Comparison of ENCODE assay signal across 7 mouse cellular contexts in genomic region chr17:47672311-47673111, GRCm38 (mm10). TPM values are rescaled to one million over a fixed set of nuclear protein-coding genes. Genes with fewer than 3 reads are reported as not detected.
DNase-seq lines count a peak whose midpoint lies in the region; ATAC-seq and TF ChIP-seq lines count a peak whose summit lies in the region.

No protein-coding gene starts in this region.

- no peaks in the 10 kb centered on the region for H3K9me3 ChIP-seq in hindbrain, embryonic 11.5 days (ENCODE audit: control insufficient read depth, low read length)
- H3K9me3 ChIP-seq in limb, embryonic 10.5 days (replicated peaks): no peaks in the 10 kb centered on the region
- H3K9me3 ChIP-seq in midbrain, embryonic 10.5 days (replicated peaks): no peaks in the 10 kb centered on the region

- peak; percentile 71 for ATAC-seq in hindbrain, embryonic 11.5 days (ENCODE audit: low FRiP score)

- H3K27me3 ChIP-seq in hindbrain, embryonic 11.5 days (ENCODE audit: control insufficient read depth, insufficient read depth, low read length): peaks cover 7% of the 10 kb centered on the region; the same call in 1 of the 2 replicates
- peaks cover 33% of the 10 kb centered on the region for H3K27me3 ChIP-seq in limb, embryonic 10.5 days (ENCODE audit: low read depth, poor library complexity, severe bottlenecking)
- peaks cover 53% of the 10 kb centered on the region for H3K27me3 ChIP-seq in midbrain, embryonic 10.5 days (ENCODE audit: low read depth, poor library complexity, severe bottlenecking)
- no peaks in the 10 kb centered on the region for H3K27me3 ChIP-seq in testis, adult 2 months (ENCODE audit: control insufficient read depth, insufficient read depth, low read length)

- peak; percentile 42 for DNase-seq in adrenal gland, adult 8-10 months
- peak; percentile 14 for DNase-seq in cerebellum, adult 9-10 months
- peak; percentile 67 for DNase-seq in gastrocnemius, adult 18-20 months (ENCODE audit: low spot score)
- peak; percentile 78 for DNase-seq in hindbrain, embryonic 11.5 days (ENCODE audit: low spot score)
- DNase-seq in limb, embryonic 10.5 days (ENCODE audit: low spot score): peak; percentile 80
- DNase-seq in midbrain, embryonic 10.5 days (ENCODE audit: low spot score): peak; percentile 72

- H3K27ac ChIP-seq in hindbrain, embryonic 11.5 days (ENCODE audit: low read depth, low read length): no peak overlapping the region
- peak overlapping the region; percentile 72 for H3K27ac ChIP-seq in limb, embryonic 10.5 days
- peak overlapping the region; percentile 75 for H3K27ac ChIP-seq in midbrain, embryonic 10.5 days (replicated peaks)
- H3K27ac ChIP-seq in testis, adult 2 months (ENCODE audit: control insufficient read depth, insufficient read depth, low read depth, low read length): peak overlapping the region; percentile 17

- H3K9ac ChIP-seq in hindbrain, embryonic 11.5 days (ENCODE audit: low read depth, low read length): peak overlapping the region; percentile 59

- H3K4me1 ChIP-seq in hindbrain, embryonic 11.5 days (replicated peaks; ENCODE audit: control insufficient read depth, insufficient read depth, low read length): peaks cover 9% of the 10 kb centered on the region
- H3K4me1 ChIP-seq in limb, embryonic 10.5 days: peaks cover 26% of the 10 kb centered on the region
- H3K4me1 ChIP-seq in midbrain, embryonic 10.5 days: peaks cover 27% of the 10 kb centered on the region
- H3K4me1 ChIP-seq in testis, adult 2 months (ENCODE audit: control insufficient read depth, insufficient read depth, low read length): peaks cover 10% of the 10 kb centered on the region

- no peaks in the 10 kb centered on the region for H3K36me3 ChIP-seq in hindbrain, embryonic 11.5 days (ENCODE audit: control insufficient read depth, insufficient read depth, low read length)
- peaks cover 19% of the 10 kb centered on the region for H3K36me3 ChIP-seq in limb, embryonic 10.5 days
- H3K36me3 ChIP-seq in midbrain, embryonic 10.5 days: peaks cover 36% of the 10 kb centered on the region
- H3K36me3 ChIP-seq in testis, adult 2 months (ENCODE audit: control insufficient read depth, insufficient read depth, low read length): peaks cover 1% of the 10 kb centered on the region

- peak overlapping the region; percentile 35 for H3K4me3 ChIP-seq in hindbrain, embryonic 11.5 days (ENCODE audit: low read depth, low read length)
- peak overlapping the region; percentile 58 for H3K4me3 ChIP-seq in limb, embryonic 10.5 days
- peak overlapping the region; percentile 59 for H3K4me3 ChIP-seq in midbrain, embryonic 10.5 days
- H3K4me3 ChIP-seq in testis, adult 2 months (ENCODE audit: control insufficient read depth, low read depth, low read length): peak overlapping the region; percentile 51

- no peak; the same call in 1 of the 2 replicates for TF ChIP-seq CTCF in testis, adult 2 months (IDR thresholded peaks at IDR 0.05; ENCODE audit: control insufficient read depth, insufficient read depth, insufficient replicate concordance, low read depth, low read length)

- peak overlapping the region; percentile 78 for H3K4me2 ChIP-seq in hindbrain, embryonic 11.5 days (replicated peaks; ENCODE audit: low read depth, low read length)

- peak; percentile 10; the same call in 1 of the 2 replicates for TF ChIP-seq POLR2A in testis, adult 2 months (IDR thresholded peaks at IDR 0.05; ENCODE audit: control insufficient read depth, low read depth, low read length)

- 4% methylated on average over 64 of the region's 68 CpGs for WGBS in hindbrain, embryonic 11.5 days
- WGBS in limb, embryonic 10.5 days: 4% methylated on average over 68 of the region's 68 CpGs
- WGBS in midbrain, embryonic 10.5 days: 4% methylated on average over 68 of the region's 68 CpGs

RNA-seq across cellular contexts. Expression of gene Tomm6, which starts 15.7 kb away (rescaled TPM):
- 100 to 1,000 TPM; 166 to 270 (median 207) TPM for total RNA-seq in adrenal gland, adult 8-10 months (2022)
- total RNA-seq in gastrocnemius, adult 18-20 months (2021): 100 to 1,000 TPM; 121 to 123 TPM
- polyA plus RNA-seq in hindbrain, embryonic 11.5 days (2014; fragmentation: Nextera tagmentation; extraction: Ambion mirVana): 370 and 375 TPM in 2 replicates
- polyA plus RNA-seq in limb, embryonic 10.5 days (2016; fragmentation: Nextera tagmentation; extraction: Ambion mirVana): 364 and 404 TPM in 2 replicates
- 363 and 364 TPM in 2 replicates for polyA plus RNA-seq in midbrain, embryonic 10.5 days (2016; fragmentation: Nextera tagmentation; extraction: Ambion mirVana)
- polyA plus RNA-seq in testis, adult 2 months (2012; rRNA removed): 93.7 and 96.8 TPM in 2 replicates

RNA-seq across cellular contexts. Expression of gene Frs3, which starts 16.3 kb away (rescaled TPM):
- total RNA-seq in adrenal gland, adult 8-10 months (2022): 10 to 100 TPM in 1 of 4 experiments, 1 to 10 TPM in 3; 3.9 to 10.5 (median 8.6) TPM
- 1 to 10 TPM; 6.8 to 7.2 TPM for total RNA-seq in gastrocnemius, adult 18-20 months (2021)
- 7.9 and 8.6 TPM in 2 replicates for polyA plus RNA-seq in hindbrain, embryonic 11.5 days (2014; fragmentation: Nextera tagmentation; extraction: Ambion mirVana)
- 5.0 and 7.3 TPM in 2 replicates for polyA plus RNA-seq in limb, embryonic 10.5 days (2016; fragmentation: Nextera tagmentation; extraction: Ambion mirVana)
- 10.3 and 13.6 TPM in 2 replicates for polyA plus RNA-seq in midbrain, embryonic 10.5 days (2016; fragmentation: Nextera tagmentation; extraction: Ambion mirVana)
- polyA plus RNA-seq in testis, adult 2 months (2012; rRNA removed): 31.4 and 34.1 TPM in 2 replicates

RNA-seq across cellular contexts. Expression of gene Gm21981, which starts 21.7 kb away (rescaled TPM):
- 1 to 10 TPM in 3 of 4 experiments, under 1 TPM in 1; 0.67 to 2.2 (median 1.8) TPM for total RNA-seq in adrenal gland, adult 8-10 months (2022)
- total RNA-seq in gastrocnemius, adult 18-20 months (2021): under 1 TPM; 0.28 to 0.59 TPM
- 1.4 and 2.1 TPM in 2 replicates for polyA plus RNA-seq in hindbrain, embryonic 11.5 days (2014; fragmentation: Nextera tagmentation; extraction: Ambion mirVana)
- 0.23 TPM in 1 of 2 replicates, not detected in the other for polyA plus RNA-seq in limb, embryonic 10.5 days (2016; fragmentation: Nextera tagmentation; extraction: Ambion mirVana)
- polyA plus RNA-seq in midbrain, embryonic 10.5 days (2016; fragmentation: Nextera tagmentation; extraction: Ambion mirVana): 0.44 and 0.48 TPM in 2 replicates
- 0.95 and 0.96 TPM in 2 replicates for polyA plus RNA-seq in testis, adult 2 months (2012; rRNA removed)

RNA-seq across cellular contexts. Expression of gene Prickle4, which starts 22.0 kb away (rescaled TPM):
- 1 to 10 TPM; 2.4 to 4.5 (median 3.1) TPM for total RNA-seq in adrenal gland, adult 8-10 months (2022)
- 1 to 10 TPM; 2.3 to 2.6 TPM for total RNA-seq in gastrocnemius, adult 18-20 months (2021)
- polyA plus RNA-seq in hindbrain, embryonic 11.5 days (2014; fragmentation: Nextera tagmentation; extraction: Ambion mirVana): 0.32 and 1.8 TPM in 2 replicates
- polyA plus RNA-seq in limb, embryonic 10.5 days (2016; fragmentation: Nextera tagmentation; extraction: Ambion mirVana): 0.56 and 0.76 TPM in 2 replicates
- 0.35 and 0.44 TPM in 2 replicates for polyA plus RNA-seq in midbrain, embryonic 10.5 days (2016; fragmentation: Nextera tagmentation; extraction: Ambion mirVana)
- 2.7 and 3.4 TPM in 2 replicates for polyA plus RNA-seq in testis, adult 2 months (2012; rRNA removed)

RNA-seq across cellular contexts. Expression of gene Usp49, which starts 42.0 kb away (rescaled TPM):
- total RNA-seq in adrenal gland, adult 8-10 months (2022): 10 to 100 TPM in 1 of 4 experiments, 1 to 10 TPM in 3; 4.1 to 11.1 (median 6.8) TPM
- total RNA-seq in gastrocnemius, adult 18-20 months (2021): 1 to 10 TPM; 3.0 to 3.5 TPM
- 8.7 and 9.1 TPM in 2 replicates for polyA plus RNA-seq in hindbrain, embryonic 11.5 days (2014; fragmentation: Nextera tagmentation; extraction: Ambion mirVana)
- 5.5 and 6.8 TPM in 2 replicates for polyA plus RNA-seq in limb, embryonic 10.5 days (2016; fragmentation: Nextera tagmentation; extraction: Ambion mirVana)
- 4.9 and 7.3 TPM in 2 replicates for polyA plus RNA-seq in midbrain, embryonic 10.5 days (2016; fragmentation: Nextera tagmentation; extraction: Ambion mirVana)
- 67.0 and 80.5 TPM in 2 replicates for polyA plus RNA-seq in testis, adult 2 months (2012; rRNA removed)

Comparison
In these comparisons a context has a peak if more than half of its experiments do, and no peak if none do; other contexts are left out.
1. DNase-seq: peak in every context shown above with its lines; median percentile 80 in limb, embryonic 10.5 days; 78 in hindbrain, embryonic 11.5 days; 72 in midbrain, embryonic 10.5 days; 67 in gastrocnemius, adult 18-20 months; 42 in adrenal gland, adult 8-10 months; 14 in cerebellum, adult 9-10 months.